Mouse (Mus musculus) olfactory bulb, adult 2 months (tissue): Measurements from ENCODE around the gene Ifitm2. TPM values are rescaled to one million over a fixed set of nuclear protein-coding genes. Genes with fewer than 3 reads are reported as not detected.

Experiments used
- H3K27ac ChIP-seq: fragments of 200-500 bp; 2 replicates; pipeline ENCODE4 v1.5.1; 2012; ENCODE audit warnings: low read depth, low read length; ENCODE audit not compliant: insufficient read depth
- H3K4me1 ChIP-seq: fragments of 200-500 bp; 2 replicates; pipeline ENCODE4 v1.6.1; 2012; ENCODE audit warnings: low read length; ENCODE audit not compliant: control insufficient read depth, insufficient read depth
- H3K4me3 ChIP-seq: fragments of 200-500 bp; 2 replicates; pipeline ENCODE4 v1.5.1; 2012; ENCODE audit warnings: mild to moderate bottlenecking, low read depth, low read length, moderate library complexity; ENCODE audit not compliant: insufficient read depth
- CTCF ChIP-seq: fragments of 200-500 bp; IDR thresholded peaks from 2 replicates; pipeline ENCODE4 v1.5.1; 2012; ENCODE audit warnings: low read depth, mild to moderate bottlenecking, low read length, moderate library complexity; ENCODE audit not compliant: insufficient read depth
- POLR2A ChIP-seq: fragments of 200-500 bp; IDR thresholded peaks from 2 replicates; pipeline ENCODE4 v1.6.1; 2012; ENCODE audit warnings: mild to moderate bottlenecking, low read depth, low read length, moderate library complexity; ENCODE audit not compliant: insufficient read depth
- WGBS: fragments of 180-500 bp; shearing (Covaris S2); methylation state at CpG from one replicate; pipeline ENCODE4 v1.1.7; 2018; 5-methylcytosine and 5-hydroxymethylcytosine counted together
- polyA plus RNA-seq: library from polyadenylated mRNA; stranded (reverse); fragments of >200 nt; gene quantifications from 2 replicates; pipeline ENCODE4 v1.2.4, GENCODE M21; 2012; ENCODE audit warnings: low replicate concordance; ENCODE audit not compliant: missing spikeins, insufficient read depth, insufficient read length

The Ifitm2 gene
- polyA plus RNA-seq, 1 experiment: not detected

DNA sequence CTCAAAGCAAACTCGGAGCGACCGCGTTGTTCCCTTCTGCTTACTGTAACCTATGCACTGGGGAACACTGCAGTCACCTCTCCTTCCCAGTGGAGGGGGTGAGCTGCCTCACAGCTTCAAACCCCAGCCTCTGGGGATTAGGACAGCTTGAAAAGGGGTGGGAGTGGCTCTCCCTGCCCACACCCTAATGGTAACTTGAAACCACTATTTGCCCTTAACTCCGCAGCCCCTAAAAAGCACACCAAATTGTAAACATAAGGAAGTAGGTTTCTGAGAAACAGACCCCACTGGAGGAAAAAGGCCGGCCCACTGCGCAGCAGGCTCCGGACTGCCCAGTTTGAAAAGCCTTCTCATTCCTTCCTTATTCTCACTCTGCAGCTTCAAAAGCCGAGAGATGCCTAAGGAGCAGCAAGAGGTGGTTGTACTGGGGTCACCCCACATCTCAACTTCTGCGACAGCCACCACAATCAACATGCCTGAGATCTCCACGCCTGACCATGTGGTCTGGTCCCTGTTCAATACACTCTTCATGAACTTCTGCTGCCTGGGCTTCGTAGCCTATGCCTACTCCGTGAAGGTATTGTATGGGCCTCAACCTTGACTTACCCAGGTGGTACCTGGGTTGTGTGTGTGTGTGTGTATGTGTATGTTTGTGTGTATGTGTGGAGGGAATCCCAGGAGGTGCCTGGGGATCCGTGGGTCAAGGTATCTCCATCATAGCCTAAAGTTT is 12.2 kb upstream of the Ifitm2 start:
- no peak overlapping the region for H3K27ac ChIP-seq
- no peak overlapping the region for H3K4me3 ChIP-seq
- WGBS: 54% methylated on average over 14 of the region's 14 CpGs
- peaks cover 6% of the 10 kb centered on the region; the same call in 1 of the 2 replicates for H3K4me1 ChIP-seq
- TF ChIP-seq POLR2A (no peak), CTCF (no peak)

DNA sequence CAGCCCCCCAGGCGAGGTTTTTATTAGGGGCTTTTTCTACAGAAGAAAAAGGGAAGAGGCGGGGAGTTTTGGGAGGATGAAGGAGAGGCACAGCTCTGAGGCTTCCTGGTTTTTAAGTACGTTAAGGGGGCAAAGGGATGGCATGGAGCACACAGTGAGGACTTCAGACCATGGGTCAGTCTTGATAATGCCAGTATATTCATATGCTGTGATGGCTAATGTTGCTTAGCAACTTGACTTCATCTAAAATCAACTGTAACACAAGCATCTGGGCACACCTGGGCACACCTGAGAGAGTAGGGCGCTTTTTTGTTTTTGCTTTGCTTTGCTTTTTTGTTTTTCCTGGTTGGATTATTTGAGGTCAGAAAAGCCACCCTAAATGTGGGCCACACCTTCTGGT is 11.1 kb upstream of the Ifitm2 start, which contains the start of gene Ifitm1:
Gene Ifitm1 (plus strand): TSS at position 301 of the 400 bp plus-strand sequence.
- 91% methylated on average over 4 of the region's 4 CpGs for WGBS
- no peak within 1 kb of the TSS for H3K4me3 ChIP-seq
- TF ChIP-seq POLR2A (no peak), CTCF (no peak)
- no peak within 1 kb of the TSS for H3K27ac ChIP-seq
- H3K4me1 ChIP-seq: peaks cover 6% of the 10 kb centered on the region; the same call in 1 of the 2 replicates

DNA sequence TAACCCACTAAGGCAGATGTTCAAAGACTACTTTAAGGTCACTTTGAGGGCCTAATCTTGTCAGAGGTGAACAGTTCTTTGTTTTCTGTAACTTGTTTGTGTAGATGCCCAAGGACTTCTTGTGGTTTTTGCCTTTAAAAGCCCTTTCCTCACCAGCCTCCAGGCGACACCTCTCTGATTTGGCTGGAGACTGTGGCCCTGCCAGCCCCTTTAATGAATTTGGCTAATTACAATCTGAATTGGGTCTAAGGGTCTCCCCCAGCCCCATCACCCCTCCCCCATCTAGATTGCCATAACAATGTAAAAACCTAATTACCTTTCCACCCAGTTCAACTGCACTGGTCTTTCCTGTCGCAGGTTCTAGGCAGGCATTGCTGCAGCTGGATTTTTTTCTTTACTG is 6.9 kb upstream of the Ifitm2 start:
- 84% methylated on average over 2 of the region's 2 CpGs for WGBS
- H3K27ac ChIP-seq: no peak overlapping the region
- no peak for TF ChIP-seq POLR2A
- TF ChIP-seq CTCF: no peak

DNA sequence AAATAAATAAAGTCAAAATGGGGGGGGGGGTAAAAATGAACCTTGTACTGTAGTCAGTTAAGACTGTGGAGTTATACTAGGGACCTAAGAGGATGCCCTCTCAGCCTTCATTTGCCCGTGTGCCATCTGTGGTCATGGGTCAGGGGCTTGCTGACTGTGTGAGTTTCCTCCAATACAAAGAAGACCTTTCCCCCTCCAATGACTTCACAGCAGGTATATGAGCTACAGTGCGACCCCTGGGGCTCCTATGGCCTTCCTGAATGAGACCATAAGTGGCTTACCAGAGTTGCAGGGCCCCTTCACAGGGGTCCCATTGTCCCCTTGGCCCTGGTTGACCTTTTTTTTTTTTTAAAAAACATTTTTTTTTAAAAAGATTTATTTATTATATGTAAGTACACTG is 5.6 kb upstream of the Ifitm2 start:
- 88% methylated on average over 2 of the region's 2 CpGs for WGBS
- Histone ChIP-seq H3K27ac (no peak overlapping the region), H3K4me3 (no peak overlapping the region), H3K4me1 (peaks cover 2% of the 10 kb centered on the region; the same call in 1 of the 2 replicates)
- TF ChIP-seq CTCF (no peak), POLR2A (no peak)

More for the DNA sequence above, 6.9 kb upstream of the Ifitm2 start:
- H3K4me3 ChIP-seq: no peak overlapping the region
- H3K4me1 ChIP-seq: peaks cover 1% of the 10 kb centered on the region; the same call in 1 of the 2 replicates

DNA sequence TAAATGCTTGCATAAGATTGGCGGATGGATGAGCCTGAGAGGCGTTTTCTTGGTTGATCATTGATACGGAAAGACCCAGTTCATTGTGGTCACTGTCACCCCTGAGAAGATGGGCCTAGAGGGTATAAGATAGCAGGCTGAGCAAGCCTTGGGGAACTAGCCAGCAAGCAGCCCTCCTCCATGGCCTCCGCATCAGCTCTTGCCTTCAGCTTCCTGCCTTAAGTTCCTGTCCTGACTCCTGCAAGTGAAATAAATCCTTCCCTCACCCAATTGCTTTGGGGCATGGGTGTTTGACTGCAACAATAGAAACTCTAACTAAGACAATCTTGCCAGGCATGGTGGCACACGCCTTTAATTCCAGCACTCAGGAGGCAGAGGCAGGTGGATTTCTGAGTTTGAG is 4.2 kb upstream of the Ifitm2 start:
- Histone ChIP-seq H3K4me1 (peaks cover 4% of the 10 kb centered on the region; the same call in 1 of the 2 replicates), H3K4me3 (no peak overlapping the region), H3K27ac (no peak overlapping the region)
- TF ChIP-seq CTCF (no peak), POLR2A (no peak)
- WGBS: 82% methylated on average over 5 of the region's 5 CpGs

DNA sequence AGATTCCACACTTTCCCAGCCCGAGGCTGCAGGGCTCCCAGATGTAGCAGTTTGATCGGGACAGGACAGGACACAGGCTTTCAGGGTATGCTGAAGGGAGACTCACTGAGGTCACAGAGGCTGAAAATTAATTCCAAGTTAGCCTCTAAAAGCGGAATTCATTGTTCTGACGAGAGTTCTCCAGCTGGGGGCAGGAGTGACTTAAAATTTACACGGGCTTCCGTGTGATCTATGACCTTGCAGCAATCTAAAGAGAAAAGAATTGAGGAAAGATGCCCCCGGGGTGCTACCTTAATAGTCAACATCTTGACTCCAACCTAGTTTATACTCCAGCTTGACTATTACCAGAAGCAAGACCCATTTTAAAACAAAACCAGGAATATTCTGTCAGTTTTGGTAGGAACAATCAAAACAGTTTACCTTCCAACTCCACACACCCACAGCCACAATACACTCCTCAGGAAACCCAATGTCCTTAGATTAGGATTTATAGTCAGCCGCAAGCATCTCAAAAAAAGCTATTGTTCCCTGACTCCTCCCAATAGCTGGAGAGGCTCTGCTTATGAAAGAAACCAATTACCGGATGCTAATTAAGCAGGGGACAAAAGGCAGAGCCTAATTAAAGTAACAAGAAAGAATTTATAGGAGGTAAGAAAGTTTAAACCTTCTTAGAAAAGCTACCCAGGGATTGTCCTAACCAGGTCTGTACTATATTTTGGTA is 3.6 kb upstream of the Ifitm2 start:
- TF ChIP-seq CTCF (no peak), POLR2A (no peak)
- H3K4me3 ChIP-seq: no peak overlapping the region
- peaks cover 4% of the 10 kb centered on the region; the same call in 1 of the 2 replicates for H3K4me1 ChIP-seq
- WGBS: 13% methylated on average over 9 of the region's 9 CpGs
- H3K27ac ChIP-seq: no peak overlapping the region

DNA sequence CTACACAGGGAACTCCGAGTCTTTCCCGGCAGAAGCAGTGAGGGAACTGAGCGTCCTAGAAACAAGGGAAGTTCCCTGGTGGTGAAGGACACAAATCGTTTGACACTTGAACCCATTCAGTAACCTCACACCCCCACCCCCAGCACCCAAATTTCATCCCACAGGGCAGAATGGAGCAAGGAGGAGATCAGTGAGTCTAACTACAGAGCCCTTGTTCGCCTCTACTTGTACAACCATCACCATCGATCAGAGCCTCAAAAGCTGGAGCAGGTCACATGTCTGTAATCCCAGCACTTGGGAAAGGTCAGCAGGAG is 726 bp upstream of the Ifitm2 start:
- peaks cover 4% of the 10 kb centered on the region; the same call in 1 of the 2 replicates for H3K4me1 ChIP-seq
- no peak overlapping the region for H3K4me3 ChIP-seq
- no peak overlapping the region for H3K27ac ChIP-seq
- WGBS: 62% methylated on average over 6 of the region's 6 CpGs
- no peak for TF ChIP-seq POLR2A
- no peak for TF ChIP-seq CTCF

DNA sequence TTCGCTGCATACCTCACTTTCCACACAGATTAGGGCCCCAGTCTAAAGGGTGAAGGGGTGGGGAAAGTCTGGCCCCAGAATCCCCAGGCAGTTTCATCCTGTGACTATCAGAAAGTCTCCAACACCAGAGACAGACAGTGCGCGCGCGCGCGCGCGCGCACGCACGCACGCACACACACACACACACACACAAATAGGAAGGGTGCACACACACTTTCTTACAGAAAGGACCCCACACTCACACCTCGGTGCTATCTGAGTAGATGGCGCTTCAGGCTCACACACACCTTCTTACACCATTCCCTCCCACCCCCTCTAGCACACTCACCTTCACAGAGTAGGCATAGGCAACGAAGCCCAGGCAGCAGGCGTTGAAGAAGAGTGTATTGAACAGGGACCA is 445 bp downstream of the Ifitm2 start:
- WGBS: 27% methylated on average over 17 of the region's 17 CpGs
- H3K4me3 ChIP-seq: peak overlapping the region; percentile 30
- TF ChIP-seq CTCF (no peak), POLR2A (no peak)

DNA sequence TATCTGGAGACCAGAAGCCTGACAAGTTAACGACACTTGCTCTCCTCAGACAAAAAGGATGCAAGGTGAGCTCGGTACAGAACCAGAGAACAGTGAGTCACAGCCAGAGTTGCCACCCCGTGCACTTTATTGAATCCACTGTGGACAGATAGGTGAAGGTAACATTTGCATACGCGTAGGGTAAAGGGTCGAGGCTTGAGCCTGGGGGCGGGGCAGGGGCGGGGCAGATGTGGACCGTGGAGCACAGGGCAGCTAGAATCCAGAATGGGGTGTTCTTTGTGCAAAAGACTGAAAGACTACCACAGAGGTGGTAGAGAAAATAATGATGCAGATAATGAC is 1.1 kb downstream of the Ifitm2 start:
- peaks cover 4% of the 10 kb centered on the region; the same call in 1 of the 2 replicates for H3K4me1 ChIP-seq
- 32% methylated on average over 9 of the region's 9 CpGs for WGBS
- H3K27ac ChIP-seq: no peak overlapping the region
- TF ChIP-seq CTCF (no peak), POLR2A (no peak)
- no peak overlapping the region for H3K4me3 ChIP-seq

More for the DNA sequence above, 445 bp downstream of the Ifitm2 start:
- H3K27ac ChIP-seq: no peak overlapping the region
- peaks cover 4% of the 10 kb centered on the region; the same call in 1 of the 2 replicates for H3K4me1 ChIP-seq
